Mouse (Mus musculus) layer of hippocampus, postnatal 14 days (tissue): ENCODE data around the gene Parp11. TPM values are rescaled to one million over a fixed set of nuclear protein-coding genes. Genes with fewer than 3 reads are reported as not detected.
"Not testable (repeated sequence)": the region's sequence is repeated elsewhere in the genome, so short reads cannot be mapped to it uniquely, and the experiment has no call there.

Experiments
- DNase-seq, 2 experiments: peaks; one replicate each; pipeline ENCODE4 v3.0.0; 2021 to 2022; ENCODE audit warnings: low spot score in 2 of 2, mixed read lengths in 1 of 2
- total RNA-seq, 2 experiments: library from RNA; stranded (reverse); gene quantifications; 2 replicates each; pipeline ENCODE4 v1.2.3; 2021

Gene Parp11
- total RNA-seq, 2 experiments from 2014 or later: 37.0 to 40.1 TPM

GRCm38 (mm10) chr6:127494357-127494756, 47.7 kb downstream of the Parp11 start:
- DNase-seq: no peak

GRCm38 (mm10) chr6:127495251-127495650, 48.6 kb downstream of the Parp11 start:
- no peak for DNase-seq

GRCm38 (mm10) chr6:127495876-127496275, 49.2 kb downstream of the Parp11 start:
- DNase-seq: no peak

GRCm38 (mm10) chr6:127496841-127497656, 50.4 kb downstream of the Parp11 start:
- DNase-seq: peak; percentile 43 to 50

- DNase-seq: no peak
These were observed 53.5 kb downstream of the Parp11 start for GRCm38 (mm10) chr6:127500119-127500518.

GRCm38 (mm10) chr6:127500806-127501205, 54.2 kb downstream of the Parp11 start:
- DNase-seq: no peak

- peak; percentile 41 to 51 for DNase-seq
These were observed 55.9 kb downstream of the Parp11 start for GRCm38 (mm10) chr6:127502530-127502929.

- not testable (repeated sequence) for DNase-seq
These were observed 67.1 kb downstream of the Parp11 start for GRCm38 (mm10) chr6:127513776-127514175.

- no peak for DNase-seq
These were observed 74.5 kb downstream of the Parp11 start for GRCm38 (mm10) chr6:127521176-127521575.

- no peak for DNase-seq
These were observed 75.7 kb downstream of the Parp11 start for GRCm38 (mm10) chr6:127522326-127522725.

GRCm38 (mm10) chr6:127524442-127524841, 77.8 kb downstream of the Parp11 start:
- DNase-seq: peak; percentile 42 to 47

GRCm38 (mm10) chr6:127528625-127529024, 82.0 kb downstream of the Parp11 start:
- no peak for DNase-seq

- peak; percentile 31 to 55 for DNase-seq
These were observed 82.8 kb downstream of the Parp11 start for GRCm38 (mm10) chr6:127529451-127529850.

- DNase-seq: no peak
These were observed 83.6 kb downstream of the Parp11 start for GRCm38 (mm10) chr6:127530206-127530605.

GRCm38 (mm10) chr6:127531412-127532205, 85.0 kb downstream of the Parp11 start:
- DNase-seq: no peak

GRCm38 (mm10) chr6:127532304-127532703, 85.7 kb downstream of the Parp11 start:
- DNase-seq: no peak

- DNase-seq: no peak
These were observed 87.1 kb downstream of the Parp11 start for GRCm38 (mm10) chr6:127533766-127534165.

GRCm38 (mm10) chr6:127537035-127537434, 90.4 kb downstream of the Parp11 start:
- no peak for DNase-seq

GRCm38 (mm10) chr6:127538118-127538517, 91.5 kb downstream of the Parp11 start:
- no peak for DNase-seq

- no peak for DNase-seq
These were observed 92.6 kb downstream of the Parp11 start for GRCm38 (mm10) chr6:127539226-127539625.

- DNase-seq: no peak
These were observed 93.0 kb downstream of the Parp11 start for GRCm38 (mm10) chr6:127539659-127540058.

GRCm38 (mm10) chr6:127540517-127540916, 93.9 kb downstream of the Parp11 start:
- DNase-seq: no peak
